Mouse (Mus musculus) C2C12 (cell line): ENCODE measurements around the gene Fanci.

Experiments used
- CTCF ChIP-seq: IDR thresholded peaks from one replicate; pipeline ENCODE4 v1.5.1; 2011; ENCODE audit not compliant: control insufficient read depth, insufficient read depth, insufficient read length
- FOSL1 ChIP-seq: IDR thresholded peaks from one replicate; pipeline ENCODE4 v1.8.0; 2011; ENCODE audit warnings: mild to moderate bottlenecking, low read length; ENCODE audit not compliant: poor library complexity, insufficient read depth, severe bottlenecking
- MYOG ChIP-seq: IDR thresholded peaks from one replicate; pipeline ENCODE4 v1.6.1; 2011; ENCODE audit not compliant: control insufficient read depth, insufficient read length; ENCODE audit errors: extremely low read depth

DNA sequence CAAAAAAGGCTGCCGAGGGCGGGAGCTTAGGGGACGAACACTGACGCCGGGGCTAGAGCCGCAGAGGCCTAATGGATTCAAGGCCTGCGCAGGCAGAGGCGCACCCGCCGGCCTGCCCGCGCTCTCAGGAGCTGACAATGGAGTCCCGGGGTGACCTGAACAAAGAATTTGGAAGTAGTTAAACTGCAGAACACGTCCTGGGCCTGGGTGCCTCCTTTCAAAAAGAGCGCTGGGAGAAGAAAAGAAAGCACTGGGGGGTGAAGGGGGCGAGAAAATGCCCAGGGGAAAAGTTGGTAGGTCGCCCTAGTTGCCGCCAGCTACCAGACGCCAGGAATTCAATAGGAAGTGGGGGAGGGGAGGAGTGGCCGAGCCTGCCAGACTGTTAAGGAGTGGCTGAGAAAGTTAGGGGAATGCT is 106.0 kb downstream of the Fanci start:
- TF ChIP-seq CTCF (no peak), FOSL1 (no peak), MYOG (no peak)
